Mouse (Mus musculus): ENCODE data around the gene Gm45713. TPM values are rescaled to one million over a fixed set of nuclear protein-coding genes. Genes with fewer than 3 reads are reported as not detected.

Gm45713 gene
- polyA plus RNA-seq, 1 experiment: 0.44 TPM

Other genes with a start within 250 kb of the Gm45713 start
- gene Med25, start 243.5 kb downstream of the Gm45713 start, polyA plus RNA-seq (2012; rRNA removed): 57.8 and 66.1 TPM in 2 replicates
- gene Fuz, start 240.2 kb downstream of the Gm45713 start, polyA plus RNA-seq (2012; rRNA removed): 47.7 and 53.9 TPM in 2 replicates
- gene Ap2a1, start 206.7 kb downstream of the Gm45713 start, polyA plus RNA-seq (2012; rRNA removed): 74.2 and 77.7 TPM in 2 replicates
- 0.03 and 0.08 TPM in 2 replicates for gene Tsks, start 193.0 kb downstream of the Gm45713 start, polyA plus RNA-seq (2012; rRNA removed)
- 26.1 and 26.8 TPM in 2 replicates for gene Cpt1c, start 161.4 kb downstream of the Gm45713 start, polyA plus RNA-seq (2012; rRNA removed)
- 183 and 244 TPM in 2 replicates for gene Prmt1, start 149.7 kb downstream of the Gm45713 start, polyA plus RNA-seq (2012; rRNA removed)
- gene Irf3, start 138.6 kb downstream of the Gm45713 start, polyA plus RNA-seq (2012; rRNA removed): 133 and 171 TPM in 2 replicates
- 28.6 and 34.8 TPM in 2 replicates for gene Bcl2l12, start 137.5 kb downstream of the Gm45713 start, polyA plus RNA-seq (2012; rRNA removed)
- gene Scaf1, start 119.9 kb downstream of the Gm45713 start, polyA plus RNA-seq (2012; rRNA removed): 58.4 and 63.5 TPM in 2 replicates
- 383 and 414 TPM in 2 replicates for gene Rras, start 118.3 kb downstream of the Gm45713 start, polyA plus RNA-seq (2012; rRNA removed)
- 5.1 and 18.2 TPM in 2 replicates for gene Prr12, start 83.3 kb downstream of the Gm45713 start, polyA plus RNA-seq (2012; rRNA removed)
- 59.9 and 69.6 TPM in 2 replicates for gene Nosip, start 73.8 kb downstream of the Gm45713 start, polyA plus RNA-seq (2012; rRNA removed)
- 37.6 and 46.5 TPM in 2 replicates for gene Prrg2, start 73.6 kb downstream of the Gm45713 start, polyA plus RNA-seq (2012; rRNA removed)
- 277 and 317 TPM in 2 replicates for gene Rcn3, start 44.0 kb downstream of the Gm45713 start, polyA plus RNA-seq (2012; rRNA removed)
- gene Fcgrt, start 32.4 kb downstream of the Gm45713 start, polyA plus RNA-seq (2012; rRNA removed): 144 and 157 TPM in 2 replicates
- 903 and 1,312 TPM in 2 replicates for gene Rps11, start 11.8 kb downstream of the Gm45713 start, polyA plus RNA-seq (2012; rRNA removed)
- gene Rpl13a, start 7.5 kb downstream of the Gm45713 start, polyA plus RNA-seq (2012; rRNA removed): 3,442 and 3,633 TPM in 2 replicates
- gene Flt3l, start 201 bp upstream of the Gm45713 start, polyA plus RNA-seq (2012; rRNA removed): 74.5 and 83.1 TPM in 2 replicates
- gene Pih1d1, start 18.1 kb upstream of the Gm45713 start, polyA plus RNA-seq (2012; rRNA removed): 48.3 and 58.3 TPM in 2 replicates
- gene Aldh16a1, start 18.4 kb upstream of the Gm45713 start, polyA plus RNA-seq (2012; rRNA removed): 27.7 and 30.9 TPM in 2 replicates
- gene Slc17a7, start 27.7 kb upstream of the Gm45713 start, polyA plus RNA-seq (2012; rRNA removed): 0.03 and 0.04 TPM in 2 replicates
- gene Gfy, start 43.3 kb upstream of the Gm45713 start, polyA plus RNA-seq (2012; rRNA removed): 0.03 TPM in 1 of 2 replicates, not detected in the other
- not detected in 2 replicates for gene Pth2, start 44.8 kb upstream of the Gm45713 start, polyA plus RNA-seq (2012; rRNA removed)
- gene Ccdc155, start 68.7 kb upstream of the Gm45713 start, polyA plus RNA-seq (2012; rRNA removed): 0.12 and 0.15 TPM in 2 replicates
- 5.1 and 7.5 TPM in 2 replicates for gene Dkkl1, start 75.9 kb upstream of the Gm45713 start, polyA plus RNA-seq (2012; rRNA removed)
- gene Tead2, start 79.5 kb upstream of the Gm45713 start, polyA plus RNA-seq (2012; rRNA removed): 29.1 and 29.2 TPM in 2 replicates
- 12.3 and 15.1 TPM in 2 replicates for gene Cd37, start 102.9 kb upstream of the Gm45713 start, polyA plus RNA-seq (2012; rRNA removed)
- not detected in 2 replicates for gene Slc6a16, start 104.9 kb upstream of the Gm45713 start, polyA plus RNA-seq (2012; rRNA removed)
- gene Slc6a21, start 141.3 kb upstream of the Gm45713 start, polyA plus RNA-seq (2012; rRNA removed): not detected in 2 replicates
- 33.6 and 39.8 TPM in 2 replicates for gene Trpm4, start 197.5 kb upstream of the Gm45713 start, polyA plus RNA-seq (2012; rRNA removed)
- gene Hrc, start 199.1 kb upstream of the Gm45713 start, polyA plus RNA-seq (2012; rRNA removed): 0.59 and 1.1 TPM in 2 replicates
- gene Ppfia3, start 230.8 kb upstream of the Gm45713 start, polyA plus RNA-seq (2012; rRNA removed): 1.4 and 1.9 TPM in 2 replicates
- 19.2 and 21.0 TPM in 2 replicates for gene Lin7b, start 234.4 kb upstream of the Gm45713 start, polyA plus RNA-seq (2012; rRNA removed)